Mouse (Mus musculus) embryonic fibroblast, embryonic 13.5 days (primary cell): ENCODE results near the gene Bid. TPM values are rescaled to one million over a fixed set of nuclear protein-coding genes. Genes with fewer than 3 reads are reported as not detected.
A peak's percentile ranks its signal among the peaks of the same experiment; 100 is the strongest.
"Not testable (repeated sequence)": the region's sequence is repeated elsewhere in the genome, so short reads cannot be mapped to it uniquely, and the experiment has no call there.

ENCODE experiments used
- H3K27ac ChIP-seq: 2 replicates; pipeline ENCODE4 v1.5.1; 2012; ENCODE audit warnings: low read length, control low read depth, inconsistent platforms; ENCODE audit not compliant: insufficient read depth
- H3K4me1 ChIP-seq: 2 replicates; pipeline ENCODE4 v1.6.1; 2011; ENCODE audit warnings: low read length; ENCODE audit not compliant: control insufficient read depth, insufficient read depth
- H3K4me3 ChIP-seq: 2 replicates; pipeline ENCODE4 v1.5.1; 2011; ENCODE audit warnings: mild to moderate bottlenecking, control low read depth, low read length; ENCODE audit not compliant: insufficient read depth
- CTCF ChIP-seq: IDR thresholded peaks from 2 replicates; pipeline ENCODE4 v1.5.1; 2011; ENCODE audit warnings: mild to moderate bottlenecking, control low read depth, low read length, moderate library complexity, borderline replicate concordance; ENCODE audit not compliant: insufficient read depth
- POLR2A ChIP-seq: IDR thresholded peaks from 2 replicates; pipeline ENCODE4 v1.6.1; 2011; ENCODE audit warnings: low read depth, mild to moderate bottlenecking, control low read depth, low read length, moderate library complexity
- polyA plus RNA-seq: library from polyadenylated mRNA; stranded (reverse); fragments of >200 nt; gene quantifications from 2 replicates; pipeline ENCODE4 v1.2.4, GENCODE M21; 2011; ENCODE audit warnings: low read depth; ENCODE audit not compliant: missing spikeins, insufficient read length

Bid gene
- polyA plus RNA-seq, 1 experiment = 21.7 TPM

- no peak overlapping the region for H3K4me3 ChIP-seq
- no peak overlapping the region for H3K27ac ChIP-seq
- H3K4me1 ChIP-seq = 0 out of 2 replicates have a peak, but pooled peaks cover 2% of the 10 kb centered on the region
- TF ChIP-seq POLR2A = no peak
- TF ChIP-seq CTCF = no peak
These were observed 1.3 kb upstream of the Bid start for GRCm38 (mm10) chr6:120917975-120918374.

DNA sequence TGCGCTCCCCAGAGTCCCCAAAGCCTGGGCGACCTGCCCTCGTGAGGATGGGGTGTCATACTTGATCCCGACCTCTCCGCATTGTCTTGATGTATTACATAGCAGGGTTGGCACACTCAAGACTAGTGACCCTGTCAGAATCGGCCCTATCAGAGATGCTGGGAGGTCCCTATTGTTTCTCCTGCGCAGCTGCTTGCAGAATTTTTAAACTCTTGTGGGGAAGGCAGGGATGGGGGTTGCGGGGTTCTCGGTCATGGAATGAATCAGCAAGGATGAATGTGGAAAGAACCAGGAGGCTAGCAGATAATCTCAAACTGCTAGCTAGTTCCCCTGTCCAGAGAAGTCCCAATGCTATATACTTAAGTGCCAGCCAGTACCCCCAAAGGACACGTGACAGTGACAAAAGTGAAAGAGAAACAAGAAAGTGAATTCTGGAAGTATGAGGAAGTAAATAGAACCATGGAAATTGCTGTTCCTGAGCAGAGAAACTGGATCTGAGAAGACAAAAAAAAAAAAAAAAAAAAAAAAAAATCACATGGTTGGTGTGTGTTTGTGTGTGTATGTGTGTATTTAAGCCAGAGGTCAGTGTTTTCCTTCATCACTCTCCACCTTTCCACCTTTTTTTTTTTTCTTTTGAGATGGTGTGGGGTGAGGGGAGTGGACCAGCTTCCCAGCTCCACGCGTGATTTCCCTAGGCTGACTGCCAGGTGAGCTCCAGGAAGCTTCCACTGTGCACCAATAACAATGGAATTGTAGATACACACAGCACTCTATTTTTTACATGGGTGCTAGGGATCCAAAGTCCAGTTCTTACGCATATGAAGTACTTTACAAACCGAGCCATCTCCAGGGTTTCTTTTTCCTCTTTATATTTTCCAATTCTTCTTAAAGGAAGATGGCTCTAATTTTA, 574 bp upstream of the Bid start:
- not testable (repeated sequence) for H3K4me1 ChIP-seq
- peak overlapping the region; percentile 83 for H3K27ac ChIP-seq

DNA sequence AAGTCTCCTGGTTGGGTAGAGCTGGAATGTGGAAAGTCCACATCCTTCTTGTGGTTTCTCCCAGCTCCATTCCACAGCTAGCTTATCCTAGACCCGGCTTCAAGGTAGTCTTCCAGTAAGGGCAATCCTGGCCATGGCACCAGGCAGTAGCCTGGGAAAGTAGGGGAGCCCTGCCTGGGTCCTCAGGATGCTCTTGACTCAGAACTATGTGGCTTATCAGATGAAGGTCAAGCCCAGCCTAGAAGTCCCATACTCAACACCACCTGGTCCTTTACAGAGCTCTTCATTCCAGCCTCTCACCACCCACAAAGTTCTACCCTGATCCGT, 1.0 kb downstream of the Bid start:
- H3K27ac ChIP-seq = no peak overlapping the region; the same call in 1 of the 2 replicates
- H3K4me1 ChIP-seq = peaks cover 2% of the 10 kb centered on the region; the same call in 1 of the 2 replicates
- peak overlapping the region; percentile 61 for H3K4me3 ChIP-seq
- TF ChIP-seq POLR2A = no peak
- no peak for TF ChIP-seq CTCF

More for the DNA sequence above, 574 bp upstream of the Bid start:
- H3K4me3 ChIP-seq = peak overlapping the region; percentile 61

GRCm38 (mm10) chr6:120914911-120915648, 1.6 kb downstream of the Bid start:
- H3K27ac ChIP-seq = peak overlapping the region; percentile 4; the same call in 1 of the 2 replicates
- TF ChIP-seq CTCF = peak; percentile 31; the same call in 1 of the 2 replicates
- TF ChIP-seq POLR2A = 0 out of 2 replicates have a peak, but pooled peaks have one; percentile 25
- H3K4me3 ChIP-seq = 0 out of 2 replicates have a peak overlapping the region, but pooled peaks have one; percentile 61
- H3K4me1 ChIP-seq = peaks cover 2% of the 10 kb centered on the region; the same call in 1 of the 2 replicates

- no peak overlapping the region for H3K4me3 ChIP-seq
- no peak overlapping the region for H3K27ac ChIP-seq
- TF ChIP-seq POLR2A (no peak), CTCF (no peak)
- peaks cover 2% of the 10 kb centered on the region; the same call in 1 of the 2 replicates for H3K4me1 ChIP-seq
These were observed 2.1 kb downstream of the Bid start for GRCm38 (mm10) chr6:120914533-120914910.

- Histone ChIP-seq H3K27ac (no peak overlapping the region), H3K4me3 (no peak overlapping the region), H3K4me1 (peaks cover 2% of the 10 kb centered on the region; the same call in 1 of the 2 replicates)
- TF ChIP-seq CTCF (no peak), POLR2A (no peak)
These were observed 2.9 kb downstream of the Bid start for GRCm38 (mm10) chr6:120913783-120914182.

DNA sequence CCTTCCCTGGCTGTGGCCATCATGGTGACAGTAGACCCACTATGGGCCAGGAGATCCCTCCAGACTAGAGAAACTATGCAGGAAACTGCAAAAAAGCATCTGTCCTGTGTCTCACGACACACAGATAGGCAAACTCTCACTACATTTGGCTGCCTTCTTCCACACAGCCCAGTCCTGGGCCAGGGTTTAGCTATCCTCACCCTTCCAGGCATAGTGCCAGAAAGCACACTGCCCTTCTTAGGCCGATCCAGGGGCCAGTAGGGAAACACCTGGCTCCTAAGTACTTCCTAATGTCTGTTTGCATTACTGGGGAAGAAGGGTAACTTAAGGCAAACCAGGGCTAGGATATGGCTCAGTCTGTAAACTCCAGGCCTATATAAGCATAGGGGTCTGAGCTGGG, 3.7 kb downstream of the Bid start:
- H3K4me3 ChIP-seq = no peak overlapping the region
- no peak overlapping the region for H3K27ac ChIP-seq
- TF ChIP-seq POLR2A (no peak), CTCF (no peak)
- H3K4me1 ChIP-seq = peaks cover 2% of the 10 kb centered on the region; the same call in 1 of the 2 replicates

DNA sequence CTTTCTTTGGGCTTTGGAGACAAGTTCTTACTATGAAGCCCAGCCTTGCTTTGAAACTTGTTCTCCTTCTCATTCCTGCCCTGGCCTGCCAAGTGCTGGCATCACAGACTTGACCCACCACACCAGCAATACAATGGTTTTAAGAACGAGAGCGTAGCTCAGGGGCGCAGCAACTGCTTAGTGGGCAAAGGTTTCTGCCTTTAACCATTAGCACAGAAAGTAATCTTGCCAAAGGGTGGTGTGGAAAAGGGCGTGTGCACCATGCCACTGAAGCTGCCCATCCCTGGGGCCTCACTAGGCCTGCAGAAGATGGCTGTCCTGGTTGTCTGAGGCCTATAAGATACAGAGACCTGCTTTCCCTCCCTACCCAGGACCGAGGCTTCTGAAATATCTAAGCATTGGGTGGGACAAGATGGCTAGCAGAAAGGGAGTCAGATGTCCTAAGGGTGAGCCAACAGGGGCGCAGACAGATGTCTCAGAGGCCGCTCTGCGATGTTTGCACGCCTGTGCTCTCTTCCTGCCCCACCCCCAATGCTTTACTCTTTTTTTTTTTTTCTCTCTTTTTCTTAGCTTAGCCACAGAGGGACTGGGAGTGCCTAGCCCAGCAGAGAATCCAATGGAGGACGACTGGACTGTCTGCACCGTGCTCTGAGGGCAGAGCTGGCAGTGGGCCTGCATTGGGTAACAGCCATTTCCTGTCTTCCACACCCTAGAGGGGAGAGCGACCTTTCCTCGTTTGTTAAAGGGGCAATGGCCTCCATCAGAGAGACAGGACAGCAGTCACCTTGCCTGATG, 5.2 kb downstream of the Bid start:
- TF ChIP-seq CTCF (no peak), POLR2A (no peak)
- Histone ChIP-seq H3K27ac (no peak overlapping the region), H3K4me1 (no peaks in the 10 kb centered on the region; the same call in 1 of the 2 replicates), H3K4me3 (no peak overlapping the region)

- no peak overlapping the region for H3K4me3 ChIP-seq
- H3K27ac ChIP-seq = no peak overlapping the region
- H3K4me1 ChIP-seq = no peaks in the 10 kb centered on the region; the same call in 1 of the 2 replicates
- no peak for TF ChIP-seq CTCF
- no peak for TF ChIP-seq POLR2A
These were observed 7.2 kb downstream of the Bid start for GRCm38 (mm10) chr6:120909501-120909900.

GRCm38 (mm10) chr6:120907876-120908597, 8.6 kb downstream of the Bid start:
- not testable (repeated sequence) for H3K27ac ChIP-seq, H3K4me1 ChIP-seq, H3K4me3 ChIP-seq
